Mouse (Mus musculus): Measurements from ENCODE around the gene Mrgpre. TPM values are rescaled to one million over a fixed set of nuclear protein-coding genes. Genes with fewer than 3 reads are reported as not detected.

Mrgpre gene
- total RNA-seq, 1 experiment from 2014 or later: 2.0 TPM

DNA sequence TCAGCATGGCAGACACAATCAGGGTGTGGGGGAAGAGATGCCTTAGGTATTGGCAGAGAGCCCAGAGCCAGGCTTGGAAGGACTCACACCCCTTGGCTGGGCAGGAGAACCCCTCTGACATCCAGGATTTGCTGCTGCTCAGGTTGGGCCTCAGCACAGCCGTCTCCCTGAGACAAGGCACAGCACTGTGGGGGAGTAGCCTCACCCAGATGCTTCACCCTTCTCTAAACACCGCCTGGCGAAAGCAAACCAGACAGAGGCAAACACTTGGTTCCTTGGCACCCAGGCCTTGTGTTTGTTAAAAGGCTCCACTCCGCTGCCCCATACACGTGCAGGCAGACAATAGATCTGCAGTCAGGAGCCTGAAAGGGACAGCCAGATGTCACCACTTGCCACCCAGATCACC is 45.7 kb downstream of the Mrgpre start:
- DNase-seq: no peak

- DNase-seq: no peak
Observed at GRCm38 (mm10) chr7:143738194-143738593, 46.1 kb downstream of the Mrgpre start.

- no peak for DNase-seq
Observed at GRCm38 (mm10) chr7:143733746-143734145, 50.6 kb downstream of the Mrgpre start.

GRCm38 (mm10) chr7:143729886-143730285 is 54.4 kb downstream of the Mrgpre start:
- DNase-seq: no peak

Small RNA genes within 50 kb of the gene (microRNA-seq; reads per million reads assigned to microRNA genes)
- gene Gm22064: 0 reads per million in 2 experiments

Other genes starting within 250 kb of the Mrgpre start
- gene Nap1l4, start 235.4 kb downstream of the Mrgpre start, total RNA-seq (2021): 117 and 135 TPM in 2 replicates
- 47.3 and 74.9 TPM in 2 replicates for gene Cars, start 184.4 kb downstream of the Mrgpre start, total RNA-seq (2021)
- 1.0 and 1.4 TPM in 2 replicates for gene Tnfrsf26, start 155.8 kb downstream of the Mrgpre start, total RNA-seq (2021)
- 4.4 and 6.5 TPM in 2 replicates for gene Tnfrsf22, start 134.8 kb downstream of the Mrgpre start, total RNA-seq (2021)
- 1.4 and 2.7 TPM in 2 replicates for gene Tnfrsf23, start 98.6 kb downstream of the Mrgpre start, total RNA-seq (2021)
- gene Osbpl5, start 27.5 kb downstream of the Mrgpre start, total RNA-seq (2021): 22.8 and 37.0 TPM in 2 replicates
- gene Mrgprg, start 17.5 kb downstream of the Mrgpre start, total RNA-seq (2021): 0.27 and 0.67 TPM in 2 replicates
- 16.7 and 21.7 TPM in 2 replicates for gene Nadsyn1, start 38.3 kb upstream of the Mrgpre start, total RNA-seq (2021)
- 1,142 and 1,301 TPM in 2 replicates for gene Dhcr7, start 38.6 kb upstream of the Mrgpre start, total RNA-seq (2021)
- not detected in 2 replicates for gene Gm498, start 82.3 kb upstream of the Mrgpre start, total RNA-seq (2021)
- 4.9 and 11.8 TPM in 2 replicates for gene Shank2, start 217.4 kb upstream of the Mrgpre start, total RNA-seq (2021)

Measured in adrenal gland, postnatal 25 days (tissue).